Mouse (Mus musculus) spleen, adult 2 months (tissue): ENCODE results near the gene Slc35b1.

Experiments
- CTCF ChIP-seq: fragments of 200-500 bp; IDR thresholded peaks from 2 replicates; pipeline ENCODE4 v1.5.1; 2011; ENCODE audit warnings: mild to moderate bottlenecking, inconsistent platforms; ENCODE audit not compliant: insufficient read depth, insufficient read length, insufficient replicate concordance; ENCODE audit errors: extremely low read depth
- POLR2A ChIP-seq: fragments of 200-500 bp; IDR thresholded peaks from 2 replicates; pipeline ENCODE4 v1.6.1; 2011; ENCODE audit warnings: low read depth, low read length, inconsistent platforms

GRCm38 (mm10) chr11:95414536-95415161, 30.2 kb downstream of the Slc35b1 start:
- TF ChIP-seq CTCF (no peak), POLR2A (no peak)
